14 mouse cellular contexts compared by ENCODE assay signal in genomic region chr9:122525621-122526055, GRCm38 (mm10).
A peak's percentile ranks its signal among the peaks of the same experiment; 100 is the strongest.
DNase-seq lines count a peak whose midpoint lies in the region; ATAC-seq and TF ChIP-seq lines count a peak whose summit lies in the region.
"Had no signal": no experiment of that assay in that cellular context is flagged by ENCODE, and none has a peak within 500 bp of the region (broad histone marks: within the 10 kb centered on the region; RNA-seq: fewer than 3 reads in every experiment).

No protein-coding gene starts in this region.

- no peak overlapping the region for H3K4me3 ChIP-seq in lung, embryonic 14.5 days (ENCODE audit: low read depth, low read length)
- H3K4me3 ChIP-seq in kidney, embryonic 16.5 days (ENCODE audit: low read length), result no peak overlapping the region
- H3K4me3 ChIP-seq: forebrain, embryonic 13.5 days; hindbrain, embryonic 12.5 days; kidney, embryonic 15.5 days had no signal

- H3K27ac ChIP-seq in lung, embryonic 14.5 days (ENCODE audit: low read depth), result no peak overlapping the region
- H3K27ac ChIP-seq in kidney, embryonic 16.5 days (ENCODE audit: low read length), result no peak overlapping the region
- H3K27ac ChIP-seq: forebrain, embryonic 13.5 days; hindbrain, embryonic 12.5 days; kidney, embryonic 15.5 days had no signal

- H3K27me3 ChIP-seq in lung, embryonic 14.5 days (ENCODE audit: insufficient read depth, low read length), result no peaks in the 10 kb centered on the region
- H3K27me3 ChIP-seq in kidney, embryonic 16.5 days (ENCODE audit: insufficient read depth, low read length), result no peaks in the 10 kb centered on the region
- H3K27me3 ChIP-seq: forebrain, embryonic 13.5 days; hindbrain, embryonic 12.5 days; kidney, embryonic 15.5 days had no signal

- H3K4me1 ChIP-seq in lung, embryonic 14.5 days (ENCODE audit: insufficient read depth), result no peaks in the 10 kb centered on the region
- H3K4me1 ChIP-seq in kidney, embryonic 16.5 days (ENCODE audit: insufficient read depth, low read length), result no peaks in the 10 kb centered on the region
- H3K4me1 ChIP-seq: kidney, embryonic 15.5 days had no signal

- no peak for ATAC-seq in lung, embryonic 14.5 days (ENCODE audit: insufficient read depth)
- ATAC-seq in kidney, embryonic 16.5 days (ENCODE audit: low FRiP score, low TSS enrichment), result no peak
- ATAC-seq: forebrain, embryonic 13.5 days had no signal

- 53% methylated on average over 10 of the region's 10 CpGs for WGBS in lung, embryonic 14.5 days
- WGBS in kidney, embryonic 16.5 days, result 45% methylated on average over 10 of the region's 10 CpGs

- no peaks in the 10 kb centered on the region for H3K36me3 ChIP-seq in lung, embryonic 14.5 days (ENCODE audit: insufficient read depth)
- H3K36me3 ChIP-seq in kidney, embryonic 16.5 days (ENCODE audit: insufficient read depth, low read length), result no peaks in the 10 kb centered on the region
- H3K36me3 ChIP-seq: hindbrain, embryonic 12.5 days; kidney, embryonic 15.5 days had no signal

- no peak overlapping the region for H3K4me2 ChIP-seq in lung, embryonic 14.5 days
- no peak overlapping the region for H3K4me2 ChIP-seq in kidney, embryonic 16.5 days (replicated peaks; ENCODE audit: low read depth, low read length)
- H3K4me2 ChIP-seq: forebrain, embryonic 13.5 days; hindbrain, embryonic 12.5 days; kidney, embryonic 15.5 days had no signal

- intact Hi-C loops in heart, postnatal 36 days (cut with DNase I), result no loop called here

- no peaks in the 10 kb centered on the region for H3K9me3 ChIP-seq in lung, embryonic 14.5 days (ENCODE audit: low read depth, low read length)
- no peaks in the 10 kb centered on the region for H3K9me3 ChIP-seq in kidney, embryonic 16.5 days (ENCODE audit: low read length)
- H3K9me3 ChIP-seq: forebrain, embryonic 13.5 days; hindbrain, embryonic 12.5 days; kidney, embryonic 15.5 days had no signal

- peak; percentile 29 for DNase-seq in lung, embryonic 14.5 days
- DNase-seq in lung, postnatal 10 days, result no peak
- DNase-seq in Muller cell, postnatal 12 days (ENCODE audit: inconsistent ontology term), result peak; percentile 44
- peak; percentile 39 for DNase-seq in embryo, embryonic 10 days (ENCODE audit: low spot score)
- peak; percentile 45 for DNase-seq in retina, embryonic 14.5 days (ENCODE audit: low spot score)
- DNase-seq in heart, postnatal 36 days, result no peak
- DNase-seq: cerebellum, postnatal 10 days; liver; lung, postnatal 14 days; thymus, postnatal 14 days had no signal

- no peak overlapping the region for H3K9ac ChIP-seq in lung, embryonic 14.5 days
- no peak overlapping the region for H3K9ac ChIP-seq in kidney, embryonic 16.5 days (replicated peaks; ENCODE audit: low read length)
- H3K9ac ChIP-seq: forebrain, embryonic 13.5 days; hindbrain, embryonic 12.5 days; kidney, embryonic 15.5 days had no signal

- TF ChIP-seq CTCF in lung, embryonic 14.5 days (IDR thresholded peaks at IDR 0.05; ENCODE audit: low read depth), result no peak

Comparison
In these comparisons a context has a peak if more than half of its experiments do, and no peak if none do; other contexts are left out.
1. DNase-seq: peak in lung, embryonic 14.5 days (single experiment), Muller cell, postnatal 12 days (single experiment), embryo, embryonic 10 days (single experiment) and retina, embryonic 14.5 days (single experiment); none in lung, postnatal 10 days (single experiment) and heart, postnatal 36 days (0 of 2).